Mouse (Mus musculus): Measurements from ENCODE around the gene Hadh.
A peak's percentile ranks its signal among the peaks of the same experiment; 100 is the strongest.

The Hadh gene

DNA sequence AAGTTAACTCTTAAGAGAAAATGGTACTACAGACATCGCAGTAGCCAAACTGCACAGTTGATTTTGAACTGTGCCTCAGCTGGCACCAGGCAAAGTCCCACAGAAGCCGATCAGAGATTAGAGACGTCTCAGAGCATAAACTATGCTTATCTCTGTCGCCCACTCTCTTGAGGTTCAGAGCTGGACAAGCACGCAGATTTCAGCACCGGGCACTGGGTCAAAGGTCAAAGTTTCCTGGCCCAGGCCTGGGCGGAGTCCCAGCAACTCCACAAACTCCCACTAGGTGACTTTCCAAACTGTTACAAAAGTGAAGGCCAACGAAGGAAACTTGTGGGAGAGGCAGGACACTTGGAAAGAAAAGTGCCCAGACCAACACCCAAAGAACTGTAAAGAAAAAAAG, 744 bp downstream of the Hadh start:
- DNase-seq (ENCODE audit: low spot score) = peak; percentile 58

DNA sequence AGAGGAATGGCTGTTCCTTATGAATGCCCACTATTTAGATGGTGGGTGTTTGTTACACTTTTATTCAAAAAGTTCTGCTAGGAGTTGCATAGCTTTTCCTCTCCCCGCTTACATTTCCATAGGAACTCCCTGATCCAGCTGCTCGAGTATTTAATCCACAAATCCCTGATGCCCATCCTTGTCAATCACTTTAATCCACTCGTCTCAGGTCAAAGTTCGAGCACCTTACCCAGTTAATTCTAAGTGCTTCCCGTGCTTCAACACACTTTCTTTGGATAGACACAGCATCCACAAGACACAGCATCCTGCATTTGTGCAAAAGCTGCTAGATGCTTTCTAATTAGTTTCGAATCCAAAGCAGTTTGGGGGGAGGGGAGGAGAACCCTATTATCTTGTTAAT, 1.5 kb downstream of the Hadh start:
- DNase-seq (ENCODE audit: low spot score) = no peak

DNA sequence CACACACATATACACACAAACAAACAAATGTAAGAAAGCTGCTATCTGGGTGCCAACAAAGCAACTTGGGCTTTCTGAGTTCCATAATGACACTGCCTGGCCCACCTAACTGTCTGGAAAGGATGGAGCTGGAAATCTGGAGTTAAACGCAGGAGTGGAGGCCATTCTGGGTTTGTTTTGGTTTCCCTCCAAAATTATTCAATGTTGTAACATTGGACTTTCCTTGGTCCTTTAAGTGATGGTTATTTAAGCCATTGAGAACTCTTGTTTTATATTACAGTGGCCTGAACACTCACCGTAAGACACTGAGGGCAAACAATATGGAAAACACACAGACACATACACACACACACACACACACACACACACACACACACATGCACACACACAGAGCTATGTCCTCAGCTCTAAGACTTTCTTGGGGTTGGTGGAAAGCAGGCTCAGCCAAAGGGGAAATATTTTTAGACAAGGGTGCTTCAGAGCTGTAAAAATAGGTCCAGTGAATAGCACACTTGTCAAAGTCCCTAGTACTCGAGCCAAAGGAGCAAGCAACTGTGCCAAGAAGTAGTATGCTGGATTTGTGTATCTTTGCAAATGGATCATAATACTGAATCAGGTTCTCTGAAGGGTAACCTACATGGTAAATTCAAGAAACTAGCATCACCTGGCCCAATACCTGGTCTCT, 5.4 kb downstream of the Hadh start:
- no peak for DNase-seq (ENCODE audit: low spot score)

DNA sequence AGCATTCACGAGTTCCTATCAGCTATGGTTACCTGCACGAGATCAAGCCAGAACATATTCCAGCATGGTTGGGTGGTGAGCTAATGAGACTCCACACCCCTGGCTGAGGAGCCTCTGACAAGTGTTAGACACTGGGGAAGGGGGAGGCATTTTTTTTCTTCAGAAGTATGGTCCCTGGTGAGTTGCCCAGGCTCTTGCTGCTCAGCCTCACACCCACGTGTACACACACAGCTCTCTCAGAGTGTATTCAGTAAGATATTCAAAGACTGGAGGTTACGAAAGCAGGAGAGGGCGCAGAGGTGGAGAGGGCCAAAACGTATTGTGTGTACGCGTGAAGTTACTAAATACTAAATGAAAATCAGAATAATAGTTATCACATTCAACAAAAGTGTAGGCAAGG, 6.4 kb downstream of the Hadh start:
- DNase-seq (ENCODE audit: low spot score) = no peak

DNA sequence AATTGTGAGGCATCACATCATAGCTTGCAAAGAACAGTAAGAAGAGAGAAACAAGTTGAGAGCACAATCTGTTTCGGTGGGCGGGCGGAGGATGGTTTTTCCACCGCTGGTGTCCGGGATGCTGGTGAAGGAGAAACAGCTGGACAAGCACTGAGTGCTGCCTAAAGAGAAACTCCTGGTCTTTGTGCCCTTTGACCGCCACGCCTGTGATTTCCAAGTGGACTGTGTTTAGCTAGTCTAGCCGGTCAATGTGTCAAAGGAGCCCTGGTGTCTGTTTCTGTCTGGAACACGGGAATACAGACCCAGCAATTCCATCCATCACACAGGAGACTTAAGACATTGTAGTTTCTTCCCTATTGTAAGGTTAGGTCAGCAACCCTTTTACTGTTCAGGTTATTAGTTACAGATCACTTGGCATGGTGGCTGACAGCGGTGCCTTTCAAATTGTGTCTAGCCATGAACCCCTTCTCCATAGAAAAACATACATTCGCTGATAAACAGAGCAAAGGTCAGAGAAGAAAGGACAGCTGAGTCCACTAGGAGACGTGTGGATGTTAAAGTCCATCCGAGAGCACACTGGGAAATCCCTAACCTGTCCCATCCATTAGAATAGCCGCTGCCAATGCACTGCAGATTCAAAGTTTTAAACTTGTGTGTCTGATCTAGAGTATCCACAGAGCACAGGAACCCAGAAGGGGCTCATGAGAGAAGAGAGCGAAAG, 8.0 kb downstream of the Hadh start:
- DNase-seq (ENCODE audit: low spot score) = no peak

DNA sequence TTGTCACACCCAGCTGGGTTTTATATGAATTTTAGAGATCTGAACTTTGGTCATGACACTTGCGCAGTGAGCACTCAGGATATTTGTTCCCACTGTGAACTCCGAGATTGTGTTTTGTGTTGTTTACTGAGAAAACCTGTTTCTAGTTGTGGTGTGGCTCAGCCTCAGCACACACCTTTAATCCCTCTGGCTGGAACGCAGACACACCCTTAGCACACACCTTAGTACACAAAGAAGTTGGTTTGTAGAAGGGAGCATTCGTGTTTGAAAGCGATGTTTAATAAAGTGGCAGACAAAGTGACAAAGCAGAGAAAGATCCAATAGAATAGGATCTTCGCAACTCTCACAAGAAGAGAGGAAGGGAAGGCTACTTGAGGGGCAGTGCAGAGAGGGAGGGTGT, 11.5 kb downstream of the Hadh start:
- no peak for DNase-seq (ENCODE audit: low spot score)

DNA sequence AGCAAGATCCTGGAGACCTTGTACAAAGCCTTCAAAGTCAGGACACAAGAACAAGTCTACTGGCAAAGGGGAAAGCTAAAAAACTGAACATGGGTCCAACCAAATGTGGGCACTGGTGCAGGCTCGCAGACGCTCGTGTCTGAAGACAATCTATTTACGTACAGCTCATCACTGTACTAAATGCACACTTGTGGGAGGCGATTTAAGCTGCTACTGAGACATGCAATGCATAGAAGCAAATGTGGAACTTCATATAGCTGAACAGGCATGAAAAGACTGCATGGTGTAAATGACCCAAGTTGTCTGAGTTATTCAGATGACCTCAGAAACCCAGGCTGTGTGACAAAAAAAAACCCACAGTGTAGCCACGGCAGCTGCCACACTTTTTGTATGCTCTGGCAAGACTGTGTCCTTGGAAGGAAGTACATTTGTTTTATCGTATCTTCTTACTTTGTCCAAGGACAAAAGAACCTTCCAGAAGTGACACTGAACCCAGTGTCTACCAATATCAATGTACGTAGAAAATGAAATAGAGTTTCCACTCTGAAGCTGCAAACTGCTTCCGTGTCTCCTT, 12.4 kb downstream of the Hadh start:
- no peak for DNase-seq (ENCODE audit: low spot score)

DNA sequence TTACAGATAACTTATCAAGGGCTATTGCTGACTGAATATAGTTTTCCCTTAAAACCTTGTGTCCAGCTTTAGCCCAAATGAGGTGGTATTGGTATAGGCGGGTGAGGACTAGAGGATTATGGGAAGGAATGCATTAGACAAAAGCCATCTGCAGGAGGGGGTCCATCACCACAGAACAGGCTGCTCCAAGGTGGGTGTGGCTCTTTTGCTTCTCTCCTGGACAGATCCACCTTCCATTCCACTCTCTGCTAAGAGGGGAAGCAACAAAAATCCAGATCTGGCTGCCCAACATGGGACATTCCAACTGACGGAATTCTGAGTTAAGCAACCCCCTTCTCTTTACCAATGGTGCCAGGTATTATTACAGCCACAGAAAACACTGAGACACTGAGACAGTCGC, 13.0 kb downstream of the Hadh start:
- DNase-seq (ENCODE audit: low spot score) = no peak

DNA sequence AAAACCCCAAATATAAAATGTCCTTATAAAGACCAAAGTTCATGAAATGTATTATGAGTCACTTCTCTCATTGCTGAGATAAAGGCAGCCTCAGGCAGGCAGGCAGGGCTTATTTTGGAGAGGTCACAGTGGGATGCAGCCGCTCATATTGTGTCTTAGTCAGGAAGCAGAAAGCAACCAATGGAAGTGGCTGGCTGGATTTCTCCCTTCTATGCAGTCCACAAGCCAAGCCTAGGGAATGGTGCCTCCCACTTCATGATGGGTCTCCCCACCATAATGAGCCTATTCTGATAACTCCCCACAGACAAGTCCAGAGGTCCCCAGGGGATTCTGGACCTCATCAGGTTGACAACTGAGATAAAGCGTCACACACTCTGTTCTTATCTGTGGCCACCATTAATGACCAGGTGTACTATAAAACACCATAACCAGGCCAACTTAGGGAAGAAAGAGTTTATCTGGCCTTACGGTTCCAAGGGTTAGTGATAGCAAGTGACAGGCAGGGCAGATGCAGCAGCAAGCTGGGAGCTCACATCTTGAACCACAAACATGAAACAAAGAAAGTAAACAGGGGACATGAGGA, 16.4 kb downstream of the Hadh start:
- no peak for DNase-seq (ENCODE audit: low spot score)

DNA sequence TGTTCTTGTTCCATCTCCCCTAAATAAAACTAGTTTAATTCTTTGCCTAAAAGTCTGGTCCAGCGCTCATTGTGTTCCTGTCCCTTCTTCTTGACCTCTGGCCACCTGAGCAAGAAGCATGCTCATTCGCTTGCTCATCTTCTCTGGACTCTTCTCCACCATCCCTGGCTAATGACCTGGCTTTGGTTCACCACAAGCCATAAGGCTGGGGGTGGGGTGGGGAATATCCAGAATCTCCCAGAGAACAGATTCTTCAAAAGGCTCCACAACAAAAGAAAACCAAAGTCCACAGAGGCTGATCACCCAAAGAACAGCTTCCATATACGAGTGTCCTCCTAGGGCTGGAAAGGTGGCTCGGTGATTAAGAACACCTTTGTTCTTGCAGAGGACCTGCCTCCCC, 16.9 kb downstream of the Hadh start:
- DNase-seq (ENCODE audit: low spot score) = no peak

DNA sequence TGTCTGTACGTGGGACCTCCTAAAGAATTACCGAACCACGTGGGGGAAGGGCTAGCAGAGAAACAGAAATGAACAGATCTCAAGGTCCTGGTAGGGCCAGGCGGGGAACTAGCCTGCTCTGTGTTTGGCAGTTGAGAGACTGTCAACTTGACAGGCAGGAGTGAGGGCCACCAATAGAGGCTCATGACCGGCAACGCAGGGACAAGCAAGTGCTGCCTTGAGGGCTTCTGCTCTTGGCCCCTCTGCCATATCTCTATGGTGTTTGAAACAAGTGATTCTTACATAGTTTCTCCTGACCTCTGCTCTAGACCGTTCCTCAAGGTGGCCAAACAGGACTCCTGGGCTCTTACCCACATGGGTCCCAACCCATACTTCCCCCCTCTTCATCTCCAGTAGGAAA, 20.3 kb downstream of the Hadh start:
- no peak for DNase-seq (ENCODE audit: low spot score)

DNA sequence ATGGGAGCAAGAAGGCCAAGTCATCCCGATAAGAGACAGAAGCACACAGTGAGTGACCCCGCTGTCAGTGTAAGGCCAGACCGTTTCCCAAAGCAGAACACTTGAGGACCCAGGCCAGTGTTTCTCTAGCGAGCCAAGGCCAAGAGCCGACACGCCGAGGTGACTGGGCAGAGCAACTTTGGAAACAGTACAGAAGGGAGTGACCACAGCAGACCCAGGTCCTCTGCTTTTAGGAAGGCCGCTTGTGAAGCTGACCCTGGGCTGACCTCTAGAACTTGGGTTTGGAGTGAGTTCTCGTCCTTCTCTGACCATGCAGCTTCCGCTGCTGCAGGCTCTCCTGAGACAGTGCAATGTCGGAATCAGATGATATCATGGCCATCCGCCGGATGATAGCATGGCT, 20.9 kb downstream of the Hadh start:
- DNase-seq (ENCODE audit: low spot score) = peak; percentile 8

DNA sequence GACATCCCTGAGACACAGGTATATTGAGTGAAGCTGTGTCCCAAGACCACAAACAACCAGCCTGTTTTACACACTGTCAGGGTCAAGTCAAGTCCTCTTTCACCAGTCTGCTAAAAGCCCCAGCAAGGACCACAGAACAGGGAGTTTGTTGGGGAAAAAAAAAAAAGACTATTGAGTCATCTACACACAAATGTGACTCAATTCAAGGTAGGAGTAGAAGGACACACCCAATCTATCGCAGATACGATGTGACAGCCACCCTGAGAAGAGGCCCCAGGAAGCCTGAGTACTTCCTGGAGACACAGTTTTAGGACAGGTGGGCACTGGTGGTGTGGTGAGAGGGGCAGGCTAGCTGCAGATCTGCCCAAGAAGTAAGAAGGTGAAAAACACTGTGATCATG, 21.6 kb downstream of the Hadh start:
- DNase-seq (ENCODE audit: low spot score) = no peak

DNA sequence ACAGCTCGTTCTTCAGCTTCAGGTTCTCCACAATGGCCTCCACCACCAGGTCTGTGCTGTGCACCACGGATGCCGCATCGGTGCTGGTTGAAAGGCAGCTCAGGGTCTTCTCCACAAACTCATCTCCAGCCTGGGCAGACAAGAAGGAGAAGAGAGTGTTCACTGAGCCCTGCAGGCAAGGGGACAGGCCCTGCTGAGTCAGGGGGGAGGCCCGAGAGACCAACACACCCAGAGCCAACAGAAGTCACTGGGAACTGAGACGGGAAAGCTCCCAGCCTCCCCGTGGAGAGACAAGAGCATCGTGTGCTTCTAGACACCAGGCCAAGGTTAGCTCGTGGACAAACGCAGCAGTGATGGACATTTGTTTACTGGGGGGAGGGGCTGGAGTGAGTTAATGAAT, 23.5 kb downstream of the Hadh start:
- DNase-seq (ENCODE audit: low spot score) = no peak

DNA sequence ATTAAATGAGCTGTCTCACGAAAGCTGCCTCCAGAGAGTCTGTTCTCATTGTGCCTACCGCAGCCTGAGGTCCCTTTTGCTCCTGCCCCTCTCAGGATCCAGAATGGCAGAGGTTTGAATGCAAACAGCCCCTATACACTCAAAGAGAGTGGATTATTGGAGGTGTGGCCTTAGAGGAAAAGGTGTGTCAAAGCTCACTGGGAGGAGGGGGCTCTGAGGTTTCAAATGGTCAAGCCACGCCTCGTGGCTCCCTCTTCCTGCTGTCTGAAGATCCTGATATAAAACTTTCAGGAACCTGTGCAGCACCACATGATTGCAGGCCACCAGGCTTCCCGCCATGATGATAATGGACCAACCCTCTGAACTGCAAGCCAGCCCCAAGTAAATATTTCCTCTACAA, 24.1 kb downstream of the Hadh start:
- no peak for DNase-seq (ENCODE audit: low spot score)

DNA sequence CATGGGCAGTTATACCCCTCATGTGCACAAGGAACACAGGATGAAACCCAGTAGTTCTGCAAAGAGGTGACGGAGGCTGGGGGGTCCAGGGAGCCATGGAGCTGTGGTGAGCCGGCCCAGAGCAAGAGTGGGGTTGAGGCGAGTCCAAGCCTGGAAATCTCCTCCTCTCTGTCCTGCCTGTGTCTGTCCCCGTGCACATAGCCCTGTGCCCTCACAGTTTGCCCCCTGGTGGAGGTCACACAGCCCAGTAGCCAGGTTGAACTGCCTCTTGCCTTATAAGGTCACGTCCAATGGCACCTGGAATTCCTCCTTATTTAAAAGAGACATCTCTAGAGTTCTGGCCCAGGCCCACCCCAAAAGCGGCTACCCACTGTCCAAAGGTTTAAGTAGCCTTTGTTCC, 24.5 kb downstream of the Hadh start:
- no peak for DNase-seq (ENCODE audit: low spot score)

DNA sequence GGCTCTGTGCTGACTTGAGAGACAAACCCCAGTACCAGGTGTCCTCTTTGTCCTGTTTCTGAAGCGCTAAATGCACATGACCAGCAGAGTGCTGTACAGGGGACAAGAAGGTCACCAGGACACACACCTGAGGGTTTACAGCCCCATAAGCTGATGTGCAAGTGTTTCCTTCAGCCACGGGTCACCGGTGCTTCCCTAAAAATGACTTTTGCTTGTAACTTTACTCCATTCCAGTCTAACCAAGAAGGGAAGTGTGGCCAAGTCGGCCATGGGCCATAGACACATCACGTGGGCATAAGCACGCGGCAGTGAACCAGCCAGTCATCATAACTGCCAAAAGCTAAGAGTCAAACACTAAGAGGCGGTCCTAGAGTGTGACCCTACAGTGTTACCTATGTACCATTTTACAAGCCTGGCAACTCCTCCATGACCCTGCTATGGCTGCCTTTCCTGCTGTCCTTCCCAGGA, 25.3 kb downstream of the Hadh start:
- peak; percentile 16 for DNase-seq (ENCODE audit: low spot score)

DNA sequence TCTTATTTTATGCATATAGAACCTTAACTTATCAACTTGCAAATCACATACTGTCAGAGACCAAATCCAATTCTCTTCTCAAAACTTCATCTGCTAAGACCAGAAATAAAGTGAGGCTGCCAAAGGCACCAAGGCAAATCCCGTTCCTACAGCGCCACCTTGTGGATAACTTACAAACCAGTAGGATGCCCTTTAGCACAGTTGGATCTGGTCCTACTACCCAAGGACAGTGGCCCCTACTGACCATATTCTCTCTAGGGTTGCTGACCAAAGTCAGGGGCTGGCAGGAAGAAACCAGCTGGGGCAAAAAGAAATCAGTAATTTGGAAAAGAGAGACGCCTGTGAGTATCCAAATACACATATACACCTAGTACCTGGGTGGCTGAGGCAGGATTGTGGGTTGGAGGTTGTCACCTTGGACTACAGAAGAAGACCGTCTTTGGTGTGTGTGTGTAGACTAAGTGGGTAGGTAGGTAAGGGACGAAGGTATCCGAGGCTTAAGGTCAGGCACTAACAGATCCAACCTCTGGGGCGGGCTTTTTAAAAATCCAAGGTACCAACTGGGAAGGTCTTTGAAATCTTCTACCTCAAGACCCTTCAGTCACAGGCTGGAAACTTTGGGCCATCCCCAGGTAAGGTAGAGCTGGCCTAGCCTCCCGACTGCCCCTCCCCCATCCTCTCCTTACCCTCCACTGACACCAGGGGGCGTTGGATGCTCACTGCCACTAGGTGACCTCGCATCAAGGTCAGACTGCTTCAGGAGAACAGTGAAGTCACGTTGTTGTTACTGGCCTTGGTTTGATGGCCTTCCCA, 25.9 kb downstream of the Hadh start:
- DNase-seq (ENCODE audit: low spot score) = peak; percentile 66

DNA sequence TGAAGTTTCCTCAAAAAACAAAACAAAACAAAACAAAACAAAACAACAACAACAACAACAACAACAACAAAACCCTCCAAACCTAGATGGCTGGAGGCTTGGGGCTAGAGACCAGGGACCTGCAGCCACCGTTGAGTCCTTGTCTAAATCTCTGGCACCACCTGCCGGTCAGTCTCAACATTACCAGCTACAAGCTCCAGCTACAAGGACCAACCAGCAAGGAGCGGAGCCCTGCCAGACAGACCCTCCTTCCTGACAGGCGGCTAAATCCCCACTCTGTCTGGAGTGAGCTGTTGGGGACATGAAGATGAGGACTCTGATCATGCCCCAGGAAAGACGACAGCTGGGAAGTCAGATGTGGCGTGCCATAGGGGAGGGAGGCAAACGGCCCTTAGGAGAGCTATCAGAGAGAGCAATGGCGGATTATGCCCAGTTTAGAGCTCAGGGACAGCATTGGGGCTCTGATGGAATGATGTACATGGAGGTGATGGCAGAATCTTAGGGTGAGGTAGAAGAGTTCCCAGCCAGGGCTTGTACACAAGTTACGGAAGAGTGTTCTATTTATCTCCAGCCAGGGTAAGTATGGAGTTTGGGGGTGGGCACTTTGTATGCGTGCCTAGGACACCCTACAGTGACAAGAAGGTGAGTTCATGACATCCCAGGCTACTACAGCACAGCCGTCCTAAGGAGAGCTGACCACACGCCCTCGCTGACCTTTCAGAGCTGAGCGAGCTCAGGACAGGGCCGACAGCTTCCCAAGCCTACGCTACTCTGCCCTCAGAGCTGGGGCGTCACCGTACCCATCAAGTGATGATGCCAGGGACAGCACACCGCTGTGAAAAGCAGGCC, 33.9 kb downstream of the Hadh start:
- DNase-seq (ENCODE audit: low spot score) = peak; percentile 75

DNA sequence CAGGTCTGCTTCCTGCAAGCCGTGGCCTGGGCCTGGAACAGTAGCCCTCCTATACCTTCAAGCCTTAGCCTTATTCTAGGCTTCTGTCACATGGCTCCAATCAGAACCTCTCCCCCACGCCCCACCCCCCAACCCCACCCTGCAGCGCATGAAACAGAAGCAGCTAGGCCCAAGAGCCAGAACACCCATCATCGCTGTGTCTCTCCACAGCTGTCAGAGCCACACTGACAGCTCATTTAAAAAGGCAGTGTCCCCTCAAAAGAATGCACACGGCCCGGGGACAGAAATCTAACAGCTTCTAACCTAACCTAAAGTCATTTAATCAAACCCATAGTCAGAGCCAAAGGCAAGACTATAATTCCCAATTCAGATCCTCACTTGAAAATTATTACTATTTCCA, 34.8 kb downstream of the Hadh start:
- DNase-seq (ENCODE audit: low spot score) = no peak

DNA sequence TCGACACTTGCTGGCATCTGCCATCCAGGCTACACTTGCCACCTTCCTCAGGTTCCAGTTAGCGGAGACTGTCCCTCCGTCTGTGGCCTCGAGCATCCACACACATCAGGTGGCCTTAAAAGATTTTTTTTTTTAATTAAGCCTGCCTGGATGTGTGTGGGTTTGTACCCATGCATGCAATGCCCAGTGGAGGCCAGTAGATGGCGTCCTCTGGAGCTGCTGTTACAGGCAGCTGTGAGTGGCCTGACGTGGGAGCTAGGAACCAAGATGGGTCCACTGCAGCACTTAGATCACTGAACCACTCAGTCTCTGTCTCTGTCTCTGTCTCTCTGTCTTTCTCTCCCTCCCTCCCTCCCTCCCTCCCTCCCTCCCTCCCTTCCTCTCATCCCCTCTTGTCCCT, 43.8 kb downstream of the Hadh start:
- DNase-seq (ENCODE audit: low spot score) = no peak
